Mouse (Mus musculus) liver, postnatal 0 days (tissue): Measurements from ENCODE around the gene Haus4.

ENCODE experiments used
- CTCF ChIP-seq: sonication (generic); IDR thresholded peaks from 2 replicates; pipeline ENCODE4 v1.5.1; 2016; ENCODE audit warnings: antibody characterized with exemption, low read depth
- EP300 ChIP-seq: IDR thresholded peaks from 2 replicates; pipeline ENCODE4 v1.6.1; 2016; ENCODE audit warnings: antibody characterized with exemption, low read depth, mild to moderate bottlenecking

DNA sequence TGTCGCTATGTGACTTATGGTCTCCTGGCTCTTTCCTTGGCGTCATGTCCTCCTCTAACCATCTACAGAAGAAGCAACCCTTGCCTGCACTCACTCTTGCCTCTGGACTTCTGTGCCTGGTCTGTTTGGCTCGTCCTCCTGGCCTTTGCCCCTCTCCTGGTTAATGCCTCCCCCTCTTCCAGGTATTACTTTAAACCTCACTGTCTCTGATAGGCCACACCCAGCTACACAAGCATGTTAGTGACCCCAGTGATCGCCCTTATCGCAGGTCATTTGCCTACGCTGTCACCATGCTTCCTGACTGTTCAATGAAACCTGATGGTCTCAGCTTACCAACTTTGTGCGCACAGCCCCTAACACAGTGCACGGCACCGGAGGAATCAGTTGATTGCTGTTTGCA is 28.1 kb upstream of the Haus4 start:
- TF ChIP-seq EP300 (no peak), CTCF (no peak)
